Comparison of ENCODE assay signal across 8 mouse cellular contexts in genomic region chr2:104816371-104816827, GRCm38 (mm10). TPM values are rescaled to one million over a fixed set of nuclear protein-coding genes. Genes with fewer than 3 reads are reported as not detected.
A peak's percentile ranks its signal among the peaks of the same experiment; 100 is the strongest.
DNase-seq lines count a peak whose midpoint lies in the region; ATAC-seq lines count a peak whose summit lies in the region.

Qser1 (minus strand) TSS chr2:104816760.

- peak within 1 kb of the TSS; percentile 97 for H3K9ac ChIP-seq in neural tube, embryonic 15.5 days (replicated peaks)

- peak within 1 kb of the TSS; percentile 62 for H3K4me2 ChIP-seq in neural tube, embryonic 15.5 days

- WGBS in neural tube, embryonic 15.5 days, result 1% methylated on average over 29 of the region's 50 CpGs

- peak; percentile 83 for ATAC-seq in neural tube, embryonic 15.5 days (ENCODE audit: low FRiP score)

- H3K4me1 ChIP-seq in brown adipose tissue, adult 24 weeks (ENCODE audit: control insufficient read depth, insufficient read depth, insufficient read length, low read length), result no peaks in the 10 kb centered on the region
- H3K4me1 ChIP-seq in neural tube, embryonic 15.5 days, result peaks cover 27% of the 10 kb centered on the region

- H3K27me3 ChIP-seq in neural tube, embryonic 15.5 days (replicated peaks), result no peaks in the 10 kb centered on the region

- no peak for DNase-seq in heart, adult 18-20 months
- no peak for DNase-seq in heart, adult 9 months (ENCODE audit: low spot score in 2 of 2)
- peak; percentile 37 for DNase-seq in 416B (ENCODE audit: low read depth)
- DNase-seq in heart, adult 8-10 months (ENCODE audit: low spot score), result no peak
- peak in 1 of 2 experiments; percentile 37 for DNase-seq in layer of hippocampus, postnatal 14 days (ENCODE audit: low spot score in 2 of 2)
- DNase-seq in right cerebral cortex, postnatal 25 days, result no peak

- no peaks in the 10 kb centered on the region for H3K9me3 ChIP-seq in neural tube, embryonic 15.5 days (replicated peaks)

- H3K27ac ChIP-seq in brown adipose tissue, adult 24 weeks (replicated peaks; ENCODE audit: low read depth, low read length), result peak within 1 kb of the TSS; percentile 80
- peak within 1 kb of the TSS; percentile 95 for H3K27ac ChIP-seq in neural tube, embryonic 15.5 days (replicated peaks)

- H3K36me3 ChIP-seq in neural tube, embryonic 15.5 days, result no peaks in the 10 kb centered on the region

- H3K4me3 ChIP-seq in brown adipose tissue, adult 24 weeks (ENCODE audit: insufficient read depth, low read depth, low read length), result peak within 1 kb of the TSS; percentile 96
- H3K4me3 ChIP-seq in neural tube, embryonic 15.5 days (replicated peaks), result peak within 1 kb of the TSS; percentile 93

RNA-seq across cellular contexts. Expression of gene Qser1, which starts in this region (rescaled TPM):
- total RNA-seq in heart, adult 18-20 months (2021), result 10 to 100 TPM; 26.5 to 28.1 TPM
- 9.0 and 17.0 TPM in 2 replicates for polyA plus RNA-seq in brown adipose tissue, adult 24 weeks (2012; ENCODE audit: insufficient read depth, insufficient read length, missing spikeins)
- 10 to 100 TPM; 28.3 to 33.9 (median 31.1) TPM for total RNA-seq in heart, adult 8-10 months (2022)
- 10 to 100 TPM; 12.1 to 13.0 TPM for total RNA-seq in layer of hippocampus, postnatal 14 days (2021)
- 4.9 and 6.0 TPM in 2 replicates for polyA plus RNA-seq in neural tube, embryonic 15.5 days (2015; fragmentation: Nextera tagmentation; extraction: Ambion mirVana)
